Mouse (Mus musculus): ENCODE results near the gene Myo6.

The Myo6 gene

DNA sequence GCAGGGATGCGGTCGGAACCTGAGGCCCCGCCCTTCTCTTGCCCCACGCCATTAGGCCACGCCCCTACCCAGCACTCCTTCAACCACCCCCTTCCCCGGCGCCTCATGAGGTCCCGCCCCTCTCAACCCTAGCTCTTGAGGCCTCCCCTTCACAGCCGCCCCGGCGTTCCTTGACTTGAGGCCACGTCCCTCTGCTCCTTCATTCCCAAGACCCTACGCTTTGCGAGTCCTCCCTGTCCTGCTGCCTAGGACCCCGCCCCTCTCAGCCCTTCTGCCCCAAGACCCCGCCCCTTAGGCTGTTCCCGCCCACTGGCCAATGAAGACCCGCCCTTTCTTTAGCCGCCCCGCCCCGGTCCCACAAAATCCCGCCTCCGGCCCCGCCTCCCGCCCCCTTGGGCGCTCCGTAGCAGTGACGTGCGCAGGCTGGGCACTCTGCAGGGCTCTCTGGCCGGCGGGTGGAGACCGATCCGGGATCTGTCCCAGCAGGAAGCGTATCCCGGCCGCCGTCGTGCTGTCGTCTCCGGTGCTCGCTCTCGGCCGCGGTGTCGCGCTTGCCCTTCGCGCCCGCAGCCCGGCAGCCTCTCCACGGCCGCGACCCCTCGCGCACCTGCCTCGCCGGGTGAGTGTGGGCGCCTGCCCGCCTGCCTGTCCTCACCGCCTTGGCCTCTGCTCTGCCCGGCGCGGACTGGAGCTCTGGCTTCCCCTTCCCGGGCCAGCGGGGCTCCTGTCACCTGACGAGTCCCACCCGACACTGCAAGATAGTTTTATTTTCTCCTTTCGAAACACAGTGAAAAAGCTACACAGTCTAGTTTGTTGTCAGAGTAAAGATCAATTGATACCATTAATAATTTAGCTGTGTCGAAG lies at the start of gene Myo6:
Myo6 (plus strand) TSS at position 421 of the 864 bp plus-strand sequence.
- DNase-seq (ENCODE audit: low spot score in 2 of 2) = peak; percentile 94 to 95

DNA sequence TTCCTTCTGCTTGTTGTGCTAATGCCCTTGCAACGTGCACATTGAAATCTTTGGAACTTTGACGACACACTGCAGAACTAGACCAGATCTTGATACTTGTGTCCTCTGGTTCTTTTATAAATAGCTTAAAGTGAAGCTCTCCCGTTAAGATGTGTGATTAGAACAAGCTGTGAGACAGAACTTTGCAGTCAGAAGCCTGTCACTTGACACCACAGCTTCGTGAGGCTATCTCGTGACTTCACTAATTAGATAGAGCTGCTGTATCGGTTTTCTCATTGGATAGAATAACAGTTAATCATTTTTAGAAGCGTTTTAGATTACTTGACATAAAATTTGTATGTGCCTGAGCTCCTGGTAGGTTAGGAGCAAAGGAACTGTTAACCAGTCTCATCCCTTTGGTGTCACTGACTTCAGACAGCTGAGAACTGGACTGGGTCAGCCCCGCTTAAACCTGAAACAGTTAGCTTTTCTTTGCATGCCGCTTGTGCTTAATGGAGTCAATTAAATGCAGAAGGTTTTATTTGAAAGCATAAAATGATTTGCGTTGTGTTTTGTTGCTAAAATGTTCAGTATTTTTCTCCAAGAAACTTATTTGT lies 18.7 kb upstream of the Myo6 start:
- DNase-seq (ENCODE audit: low spot score in 2 of 2) = no peak

DNA sequence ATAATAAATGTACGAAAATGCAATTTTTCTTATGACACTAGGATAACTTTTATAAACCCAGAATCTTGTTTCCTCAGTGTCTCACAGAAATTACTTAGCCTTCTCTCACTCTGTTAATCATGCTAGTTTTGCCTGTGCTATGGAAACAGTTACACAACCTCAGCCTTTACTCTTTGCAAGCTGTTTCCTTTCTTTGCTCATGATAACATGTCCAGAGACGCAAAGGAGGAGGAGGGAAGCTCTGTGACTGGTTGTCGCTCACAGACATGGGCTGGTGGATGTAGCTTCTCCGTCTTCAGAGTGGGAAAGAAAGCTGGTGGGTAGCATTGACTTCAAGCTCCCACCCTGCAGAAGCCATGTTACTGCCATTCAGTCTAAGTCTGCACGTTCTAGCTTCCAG lies 15.2 kb upstream of the Myo6 start:
- DNase-seq (ENCODE audit: low spot score in 2 of 2) = no peak

DNA sequence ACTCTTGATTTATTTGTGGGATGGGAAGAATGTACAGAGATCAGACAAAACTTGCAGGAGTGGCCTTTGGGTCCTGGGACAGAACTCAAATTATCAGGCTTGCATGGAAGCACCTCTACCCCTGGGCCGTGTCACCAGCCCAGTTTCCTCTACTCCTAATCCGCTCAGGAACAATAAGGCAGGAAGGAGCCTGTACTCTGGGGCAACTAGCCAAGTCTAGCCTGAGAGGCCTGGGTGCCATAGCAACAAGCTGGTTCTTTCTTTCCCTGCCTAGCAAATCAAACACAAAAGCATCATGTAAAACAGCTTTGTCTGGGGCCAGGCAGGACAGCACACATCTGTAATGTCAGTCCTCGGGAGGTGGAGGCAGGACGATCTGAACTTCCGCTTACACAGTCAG lies 9.6 kb upstream of the Myo6 start:
- DNase-seq (ENCODE audit: low spot score in 2 of 2) = peak; percentile 55 to 65

DNA sequence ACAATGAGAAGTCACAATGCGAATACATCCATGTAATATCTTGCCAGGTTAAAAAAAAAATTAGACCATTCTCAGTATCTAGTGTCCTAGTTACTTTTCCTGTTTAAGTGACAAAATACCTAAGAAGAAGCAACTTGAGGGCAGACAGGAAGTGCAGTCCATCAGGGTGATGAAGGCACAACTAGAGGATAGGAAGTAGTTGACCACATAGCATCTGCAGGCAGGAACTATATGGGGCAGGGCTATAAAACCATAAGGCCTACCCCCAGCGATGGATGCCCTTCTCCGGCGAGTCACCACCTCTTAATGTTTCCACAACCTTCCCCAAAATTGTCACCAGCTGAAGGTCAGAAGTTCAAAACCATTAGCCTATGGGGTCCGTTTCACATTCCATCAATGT lies 8.1 kb upstream of the Myo6 start:
- DNase-seq (ENCODE audit: low spot score in 2 of 2) = no peak

DNA sequence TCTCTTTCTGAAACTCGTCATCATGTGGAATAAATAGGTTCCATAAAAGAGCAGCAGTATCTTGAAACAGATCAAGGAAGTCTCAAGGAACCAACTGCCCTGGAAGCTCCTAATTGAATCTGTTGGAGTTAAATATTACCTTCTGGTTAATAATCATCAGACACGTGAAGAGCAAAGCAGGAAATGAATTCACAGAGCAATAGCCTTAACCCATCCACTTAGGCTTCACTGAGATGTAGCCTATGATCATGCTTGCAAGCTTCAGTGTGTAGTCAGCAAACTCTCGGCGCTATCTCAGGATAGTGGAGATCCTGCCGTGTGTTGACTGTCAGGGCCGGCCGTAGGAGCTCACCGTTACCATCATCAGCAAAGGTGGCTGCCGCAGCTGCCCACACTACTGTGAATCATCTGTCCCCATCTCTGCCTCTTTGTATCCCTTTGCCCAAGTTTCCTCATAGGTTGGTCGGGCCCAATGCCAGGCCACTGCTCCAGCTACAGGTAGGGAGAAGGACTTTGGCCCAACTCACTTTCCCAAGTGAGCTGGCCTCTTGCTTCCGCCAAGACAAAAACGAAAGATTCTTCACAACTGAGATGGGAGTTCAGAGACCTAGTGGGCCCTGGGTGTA lies 6.9 kb upstream of the Myo6 start:
- no peak for DNase-seq (ENCODE audit: low spot score in 2 of 2)

DNA sequence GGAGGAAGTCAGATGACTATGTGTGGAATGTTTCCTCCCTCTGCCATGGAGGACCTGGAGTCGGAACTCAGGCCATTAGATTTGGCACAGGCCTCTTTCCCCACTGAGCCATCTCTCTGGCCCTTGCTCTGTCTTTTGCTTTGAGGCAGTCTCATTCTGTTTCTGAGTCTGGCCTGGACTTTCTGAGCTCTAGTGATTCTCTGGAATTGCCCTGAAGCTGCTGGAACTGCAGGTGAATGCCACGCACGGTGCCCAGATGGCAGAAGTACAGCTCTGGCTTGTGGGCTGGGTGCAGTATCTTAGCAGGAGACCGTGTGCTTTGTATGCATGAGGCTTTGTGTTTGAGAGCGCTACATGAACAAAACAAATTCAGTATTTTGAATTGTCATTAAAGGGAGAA lies 5.9 kb upstream of the Myo6 start:
- no peak for DNase-seq (ENCODE audit: low spot score in 2 of 2)

DNA sequence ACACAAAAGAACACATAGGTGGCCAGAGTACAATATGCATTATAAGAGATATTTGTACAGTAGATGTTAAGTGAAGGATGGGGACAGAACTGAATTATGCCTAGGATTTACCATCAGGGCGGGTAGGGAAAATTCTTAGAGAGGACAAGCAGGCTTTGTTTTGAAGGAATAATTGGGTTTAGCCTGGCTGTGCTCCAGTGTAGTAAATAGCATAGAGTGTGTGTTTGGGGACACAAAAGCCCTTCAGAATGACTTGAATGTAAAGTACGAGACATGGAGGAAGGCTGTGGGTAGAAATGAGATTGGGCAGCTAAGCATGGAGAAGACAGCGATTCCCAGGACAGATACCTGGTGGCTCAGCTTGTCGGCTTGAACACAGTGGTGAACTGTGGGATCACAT lies 3.4 kb upstream of the Myo6 start:
- DNase-seq (ENCODE audit: low spot score in 2 of 2) = no peak

DNA sequence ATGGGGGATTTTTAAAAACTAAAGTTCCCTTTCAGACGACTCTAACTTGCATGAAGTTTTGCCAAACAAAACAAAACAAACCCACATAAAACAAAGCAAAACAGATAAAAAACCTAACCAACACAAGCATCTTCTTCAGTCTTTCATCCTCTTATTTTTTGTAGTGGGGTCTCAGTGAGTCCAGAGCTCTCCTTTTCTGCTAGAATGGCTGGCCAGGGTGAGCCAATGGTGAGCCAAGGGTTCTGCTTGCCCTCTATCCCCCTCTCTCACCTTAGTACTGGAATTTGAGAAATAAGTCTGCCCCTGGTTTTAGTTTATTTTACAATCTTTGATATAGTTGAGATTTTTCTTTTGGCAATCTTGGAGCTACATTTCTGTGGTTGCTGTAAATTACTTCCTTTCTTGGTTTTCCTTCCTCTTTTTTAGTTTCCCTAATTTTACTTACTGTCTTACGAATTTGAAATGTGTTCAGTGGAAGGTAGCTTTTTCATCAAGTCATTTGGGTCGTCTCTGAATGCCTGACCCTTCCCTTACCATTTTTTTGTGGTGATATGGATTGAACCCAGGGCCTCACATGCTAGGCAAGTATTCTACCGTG lies 1.6 kb upstream of the Myo6 start:
- DNase-seq (ENCODE audit: low spot score in 2 of 2) = no peak

DNA sequence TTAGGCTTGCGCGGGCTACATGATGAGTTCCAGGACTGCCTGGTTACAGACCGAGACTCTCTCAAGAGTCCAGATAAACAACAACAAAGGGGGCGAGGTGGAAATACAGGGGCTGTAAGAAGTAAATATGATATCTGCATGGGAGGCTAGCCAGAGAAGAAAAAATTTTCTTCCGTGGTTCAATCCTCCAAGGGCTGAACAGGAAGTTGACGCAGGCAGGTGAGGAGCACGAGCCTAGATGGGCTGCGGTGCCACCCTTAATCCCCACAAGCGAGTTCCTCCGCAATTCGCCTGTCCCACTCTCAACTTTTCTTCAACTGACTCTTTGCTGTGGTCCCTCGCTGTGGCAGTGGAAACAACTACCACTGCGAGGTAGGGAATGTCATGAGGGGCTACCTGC lies 640 bp upstream of the Myo6 start:
- DNase-seq (ENCODE audit: low spot score in 2 of 2) = peak in 1 of 2 experiments; percentile 22

DNA sequence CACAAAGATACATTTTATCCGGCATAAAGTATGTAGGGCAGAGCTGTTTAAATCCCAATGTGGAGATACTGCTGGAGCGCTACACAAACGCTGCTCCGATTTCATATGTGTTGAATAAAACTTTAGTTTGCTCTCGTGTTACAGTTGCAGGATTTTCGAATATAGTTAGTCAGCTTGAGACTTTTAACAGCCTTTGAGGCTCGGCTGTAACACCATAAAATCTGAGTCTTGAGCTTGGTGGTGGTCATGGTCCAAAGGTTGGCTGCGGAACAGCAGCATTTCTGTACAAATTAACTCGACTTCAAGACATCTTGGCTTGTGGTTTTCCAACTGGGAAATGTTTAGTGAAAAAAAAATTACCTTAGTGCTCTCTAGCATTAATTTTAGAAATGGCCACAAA lies 859 bp downstream of the Myo6 start:
- DNase-seq (ENCODE audit: low spot score in 2 of 2) = no peak

DNA sequence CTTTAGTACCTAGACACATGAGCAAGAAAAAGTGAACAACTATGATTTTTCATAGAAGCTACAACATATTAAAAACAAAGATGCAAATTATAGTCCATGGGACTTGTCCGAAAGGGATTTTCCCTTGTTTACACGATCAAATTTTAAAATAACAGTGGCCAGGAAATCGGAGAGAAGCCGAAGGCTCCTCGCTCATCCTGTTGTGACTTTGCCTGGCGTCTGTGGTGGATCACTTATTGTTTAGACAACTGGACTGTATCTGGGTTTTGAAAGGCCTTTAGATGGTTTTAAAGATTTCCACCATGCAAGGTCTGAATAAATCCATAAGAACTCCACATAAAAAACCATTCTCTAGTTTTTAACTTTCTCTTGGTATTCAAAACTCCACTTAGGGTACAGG lies 1.6 kb downstream of the Myo6 start:
- peak in 1 of 2 experiments; percentile 13 for DNase-seq (ENCODE audit: low spot score in 2 of 2)

DNA sequence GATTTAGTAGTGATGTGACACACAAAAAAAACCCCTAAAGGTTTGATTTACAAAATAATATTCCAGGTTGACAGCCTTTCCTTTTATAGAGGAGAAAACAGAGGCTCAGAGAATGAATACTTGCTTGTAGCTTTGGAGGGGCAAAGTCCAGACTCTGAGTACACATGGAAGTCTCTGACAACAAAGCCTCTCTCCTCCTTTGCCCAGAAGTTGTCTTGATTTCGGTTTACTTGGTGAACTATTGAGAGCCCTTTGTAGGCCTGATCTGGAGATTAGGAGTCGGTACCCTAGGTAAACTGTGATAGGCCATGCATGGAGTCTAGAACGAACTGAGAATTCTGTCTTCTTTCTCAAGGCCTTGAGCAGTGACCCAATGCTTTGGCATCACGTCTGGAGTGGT lies 2.3 kb downstream of the Myo6 start:
- no peak for DNase-seq (ENCODE audit: low spot score in 2 of 2)

DNA sequence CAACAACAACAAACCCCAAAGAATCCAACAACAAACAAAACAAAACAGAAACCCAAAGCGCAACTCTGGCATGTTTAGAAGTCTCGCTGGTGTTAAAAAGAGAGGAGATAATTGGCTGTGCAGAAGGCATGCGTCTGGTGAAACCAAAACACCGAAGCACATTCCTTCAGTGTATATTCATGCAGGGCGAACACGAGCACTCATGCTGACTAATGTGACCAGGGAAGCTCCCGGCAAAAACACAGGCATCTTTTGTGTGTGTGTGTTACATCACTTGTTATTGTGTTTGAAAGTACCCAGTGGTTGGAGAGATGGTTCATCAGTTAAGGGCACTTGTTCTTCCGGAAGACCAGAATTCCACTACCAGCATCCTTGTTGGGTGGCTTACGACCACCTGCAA lies 4.7 kb downstream of the Myo6 start:
- no peak for DNase-seq (ENCODE audit: low spot score in 2 of 2)

DNA sequence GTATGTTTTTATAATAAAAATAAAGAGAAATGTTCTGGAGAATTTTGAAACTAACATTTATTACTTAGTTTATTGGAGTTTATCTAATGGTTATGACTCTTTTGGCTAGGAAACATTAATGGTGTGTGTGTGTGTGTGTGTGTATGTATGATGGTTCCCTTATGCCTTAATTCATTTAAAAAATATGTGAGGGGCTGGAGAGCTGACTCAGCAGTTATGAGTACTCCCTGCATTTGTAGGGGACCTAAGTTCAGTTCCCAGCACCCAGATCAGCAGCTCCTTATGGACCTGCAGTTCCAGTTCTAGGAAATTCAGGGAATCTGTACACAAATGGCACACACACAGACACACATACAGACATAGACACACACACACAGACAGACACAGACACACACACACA lies 6.4 kb downstream of the Myo6 start:
- DNase-seq (ENCODE audit: low spot score in 2 of 2) = no peak

DNA sequence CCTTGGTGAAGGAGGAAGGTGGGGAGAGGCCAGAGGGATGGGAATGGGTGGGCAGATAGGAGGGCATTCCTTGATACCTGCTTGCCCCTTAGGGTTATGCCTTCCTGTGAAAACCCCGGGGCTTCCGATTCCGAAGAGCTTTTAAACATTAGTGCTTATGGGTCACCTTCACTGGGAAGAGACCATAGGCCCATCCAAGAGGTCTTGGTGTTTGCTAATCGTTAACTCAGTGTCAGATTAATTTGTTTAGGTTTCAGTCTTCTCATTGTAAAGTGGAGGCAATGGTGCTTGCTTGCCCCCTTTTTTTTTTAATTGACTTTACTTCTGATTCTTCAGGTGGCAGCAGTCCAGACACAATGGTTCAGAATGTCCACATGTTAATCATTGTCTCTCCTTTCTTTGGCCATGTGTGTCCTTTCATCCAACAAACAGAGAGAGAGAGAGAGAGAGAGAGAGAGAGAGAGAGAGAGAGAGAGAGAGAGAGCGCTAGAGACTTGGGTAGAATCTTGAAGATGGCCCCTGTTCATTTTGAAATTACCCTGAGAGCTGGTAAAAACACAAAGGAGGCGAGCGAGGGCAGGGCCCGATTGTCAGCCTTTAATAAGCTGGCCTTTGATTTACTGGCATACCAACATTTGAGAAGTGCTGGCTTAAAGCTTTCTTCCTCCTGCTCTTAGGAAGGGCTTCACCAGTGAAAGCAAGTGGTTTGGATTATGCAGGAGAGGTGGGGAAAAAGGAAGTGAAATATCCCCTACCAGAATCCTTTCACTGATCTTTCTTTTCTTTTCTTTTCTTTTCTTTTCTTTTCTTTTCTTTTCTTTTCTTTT lies 7.8 kb downstream of the Myo6 start:
- DNase-seq (ENCODE audit: low spot score in 2 of 2) = no peak

DNA sequence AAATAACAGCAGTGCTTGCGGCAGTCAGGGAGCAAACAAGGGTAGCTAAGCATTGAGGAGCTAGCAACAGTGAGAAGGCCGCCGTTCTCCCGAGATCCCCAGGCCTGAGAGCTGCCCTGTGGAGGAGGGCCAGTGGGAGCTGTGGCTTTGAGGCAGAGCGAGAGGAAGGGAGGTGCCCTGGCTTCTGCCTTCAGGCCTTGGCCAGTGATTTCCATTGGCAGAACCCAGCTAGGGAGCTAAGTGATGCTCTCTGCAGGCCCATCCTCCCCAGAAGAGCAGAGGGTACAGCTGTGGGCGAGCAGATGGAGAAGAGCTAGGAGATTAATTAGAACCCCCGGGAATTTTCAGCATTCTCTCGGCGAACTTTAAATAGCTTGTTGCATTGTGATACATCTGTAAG lies 8.8 kb downstream of the Myo6 start:
- peak; percentile 45 to 65 for DNase-seq (ENCODE audit: low spot score in 2 of 2)

DNA sequence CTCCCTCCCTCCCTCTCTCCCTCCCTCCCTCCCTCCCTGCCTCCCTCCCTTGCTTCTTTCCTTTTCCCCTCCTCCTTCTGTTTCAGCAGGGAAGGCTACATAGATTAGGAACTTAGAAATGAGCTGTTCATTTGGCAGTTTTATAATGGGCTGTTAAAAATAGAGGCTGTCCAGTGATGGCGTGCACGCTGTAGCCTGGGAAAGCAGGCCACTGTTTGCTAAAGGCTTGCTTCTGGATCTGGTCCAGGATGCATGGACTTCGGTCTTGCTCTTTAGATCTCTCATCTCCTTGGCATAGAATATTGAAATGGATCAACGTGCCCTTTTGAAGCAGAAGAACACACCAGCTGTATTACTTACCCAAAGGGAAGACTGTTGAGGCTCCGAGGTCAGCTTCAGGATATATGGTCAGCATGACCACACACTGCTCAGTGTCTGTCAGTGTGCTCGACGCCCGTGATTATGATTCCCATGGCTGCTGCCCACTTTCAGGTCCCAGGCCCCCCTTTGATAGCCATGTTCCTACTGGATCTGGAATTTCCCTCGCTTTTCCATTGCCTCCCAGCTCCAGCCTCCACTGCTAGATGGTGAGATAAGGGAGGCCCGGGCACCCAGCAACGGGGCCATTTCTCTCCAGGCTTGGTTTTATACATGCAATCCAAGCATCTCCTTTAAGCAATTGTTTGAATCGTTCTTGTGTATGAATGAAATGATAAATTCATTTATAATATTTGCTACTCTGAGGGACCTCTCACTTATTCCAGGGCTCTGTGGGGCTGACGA lies 12.1 kb downstream of the Myo6 start:
- peak in 1 of 2 experiments; percentile 24 for DNase-seq (ENCODE audit: low spot score in 2 of 2)

DNA sequence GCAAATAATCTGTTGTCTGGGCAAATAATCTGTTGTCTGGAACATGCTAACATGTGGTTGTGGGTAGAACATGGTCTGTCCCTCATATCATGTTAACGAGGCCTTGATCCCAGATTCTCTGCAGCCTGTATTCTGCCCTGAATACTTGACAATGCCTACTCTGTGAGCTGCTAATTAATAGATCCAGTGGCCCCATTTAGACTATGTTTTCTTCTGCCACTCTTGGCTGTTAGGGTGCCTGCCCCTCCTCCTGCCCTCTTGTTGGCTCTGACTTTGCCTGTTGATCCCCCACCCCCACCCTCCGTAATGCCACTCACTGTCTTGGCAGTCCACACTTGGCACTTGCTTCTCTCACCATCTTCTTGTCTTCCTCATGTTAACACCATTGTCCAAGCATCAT lies 13.8 kb downstream of the Myo6 start:
- DNase-seq (ENCODE audit: low spot score in 2 of 2) = no peak

DNA sequence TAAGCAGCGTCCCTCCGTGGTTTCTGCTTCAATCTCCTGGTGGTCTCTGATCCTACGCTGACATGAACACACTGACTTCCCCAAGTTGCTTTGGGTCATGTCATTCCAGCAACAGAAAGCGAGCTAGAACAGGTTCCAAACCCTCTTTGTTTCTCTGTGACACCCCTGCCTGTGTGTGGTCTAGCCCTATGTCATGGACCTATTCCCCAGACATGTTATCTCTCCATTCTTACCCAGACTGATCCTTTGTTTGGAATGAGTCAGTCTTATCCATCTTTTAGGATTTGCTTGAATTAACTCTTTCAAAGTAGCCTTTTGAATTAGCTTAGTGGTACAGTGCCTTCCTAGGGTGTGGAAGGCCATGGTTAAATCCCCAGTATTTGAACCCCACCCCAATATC lies 14.9 kb downstream of the Myo6 start:
- no peak for DNase-seq (ENCODE audit: low spot score in 2 of 2)

DNA sequence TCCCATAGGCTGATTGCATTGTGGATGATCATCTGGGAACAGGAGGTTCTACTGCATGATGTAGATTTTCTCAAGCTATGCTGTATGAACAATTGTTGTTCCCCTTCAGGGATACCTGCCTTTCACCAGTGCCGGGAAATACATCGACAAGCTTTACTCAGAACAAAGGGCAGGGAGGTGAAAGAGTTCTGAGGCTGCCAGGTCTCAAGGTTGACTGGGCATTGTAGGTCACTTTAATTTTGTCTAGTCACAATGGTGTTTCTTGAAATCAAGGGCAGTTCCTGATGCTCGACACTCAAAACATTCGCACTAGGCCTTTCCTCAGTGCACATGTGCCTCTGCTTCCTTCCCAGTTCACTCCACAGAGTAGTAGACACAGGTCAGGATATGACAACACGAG lies 15.9 kb downstream of the Myo6 start:
- no peak for DNase-seq (ENCODE audit: low spot score in 2 of 2)

Data from heart, adult 9 months (tissue).